Mouse (Mus musculus): ENCODE measurements around the gene Rnpepl1. TPM values are rescaled to one million over a fixed set of nuclear protein-coding genes. Genes with fewer than 3 reads are reported as not detected.

The Rnpepl1 gene
- polyA plus RNA-seq (2015; fragmentation: Nextera tagmentation; extraction: Ambion mirVana) = 53.9 and 56.2 TPM in 2 replicates

DNA sequence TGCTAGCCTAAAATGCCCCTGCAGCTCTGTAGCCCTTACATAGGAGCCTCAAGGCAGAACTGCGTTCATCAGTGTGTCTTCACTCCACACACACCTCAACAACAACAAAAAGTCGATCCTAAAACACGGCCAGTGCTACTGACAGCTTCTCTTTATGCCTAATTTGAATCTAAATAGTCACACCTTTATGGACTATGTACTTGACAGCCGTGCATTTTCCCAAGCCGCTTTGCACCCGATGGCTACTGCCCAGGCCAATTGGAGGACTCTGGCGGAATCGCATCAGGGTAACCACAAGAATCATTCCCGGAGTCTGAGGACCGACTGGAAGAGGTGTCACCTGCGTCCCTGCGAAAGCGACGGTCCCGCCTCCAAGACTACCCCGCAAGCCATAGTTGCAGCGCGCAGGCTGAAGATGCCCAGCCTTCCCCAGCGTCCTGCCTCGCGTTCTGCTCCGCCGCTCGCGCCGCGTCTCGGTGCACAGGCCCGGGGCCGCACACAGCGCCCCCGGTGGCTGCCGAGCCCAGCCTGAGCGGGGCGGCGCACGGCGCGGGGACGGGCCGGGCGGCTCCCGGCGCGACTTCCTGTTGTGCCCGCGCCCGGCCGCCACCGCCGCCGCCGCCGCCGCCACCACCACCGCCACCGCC is at the start of gene Rnpepl1:
Rnpepl1 (plus strand) TSS at position 545 of the 647 bp plus-strand sequence.
- DNase-seq (ENCODE audit: low spot score) = peak; percentile 84

GRCm38 (mm10) chr1:92861503-92861902 is 49.1 kb upstream of the Rnpepl1 start:
- no peak for DNase-seq (ENCODE audit: low spot score)

DNA sequence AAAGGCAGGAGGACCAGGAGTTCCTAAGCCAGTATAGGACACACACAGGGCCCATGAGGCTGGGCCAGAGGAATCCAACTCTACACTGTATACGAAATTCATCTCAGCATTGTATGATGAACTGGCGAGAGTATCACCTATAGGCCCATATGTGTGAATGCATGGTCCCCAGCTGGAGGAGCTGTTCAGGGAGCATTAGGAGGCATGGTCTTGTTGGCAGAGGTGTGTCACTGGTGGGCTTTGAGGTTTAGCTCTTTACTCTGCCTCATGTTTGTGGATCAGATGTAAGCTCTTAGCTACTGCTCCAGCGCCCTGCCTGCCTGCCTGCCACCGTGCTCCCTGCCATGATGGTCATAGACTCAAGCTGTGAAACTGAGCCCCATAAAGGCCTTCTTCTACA is 47.3 kb upstream of the Rnpepl1 start:
- no peak for DNase-seq (ENCODE audit: low spot score)

DNA sequence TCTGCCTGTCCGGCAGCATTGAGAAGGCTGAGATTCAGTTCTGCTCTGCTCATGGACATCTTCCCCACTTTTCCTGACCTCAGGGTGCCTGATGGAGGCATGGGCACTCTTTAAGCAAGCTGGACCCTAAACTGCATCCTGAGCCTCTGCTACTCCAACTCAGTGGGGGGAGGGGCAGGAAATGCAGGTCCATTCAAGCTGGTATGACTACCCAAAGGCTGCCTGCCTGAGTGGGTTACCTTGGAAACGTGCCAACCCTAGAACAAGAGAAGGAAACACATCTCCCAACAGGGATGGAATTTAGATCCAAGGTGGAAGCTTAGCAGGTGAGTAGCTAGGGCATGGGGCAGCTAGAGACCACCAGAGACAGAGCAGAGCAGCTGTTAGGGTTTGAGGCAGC is 44.4 kb upstream of the Rnpepl1 start:
- no peak for DNase-seq (ENCODE audit: low spot score)

DNA sequence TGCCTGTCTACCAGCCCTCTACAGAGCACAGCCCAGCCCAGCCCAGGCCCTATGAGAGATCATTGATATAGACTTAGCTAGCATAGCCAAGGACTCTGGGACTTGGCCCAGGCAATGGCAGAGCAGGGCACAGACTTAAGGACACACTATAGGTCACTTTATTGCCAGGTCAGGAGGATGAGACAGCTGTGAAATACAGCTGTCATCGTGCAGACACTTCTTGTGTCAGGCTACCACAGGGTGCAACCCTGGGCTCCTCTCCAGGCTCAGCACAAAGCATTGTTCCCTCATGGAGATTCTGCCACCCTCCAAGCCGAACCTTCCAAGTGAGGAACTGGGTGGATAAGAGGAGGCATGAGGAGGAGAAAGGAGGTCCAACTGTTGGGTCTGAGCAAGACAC is 40.6 kb upstream of the Rnpepl1 start:
- no peak for DNase-seq (ENCODE audit: low spot score)

DNA sequence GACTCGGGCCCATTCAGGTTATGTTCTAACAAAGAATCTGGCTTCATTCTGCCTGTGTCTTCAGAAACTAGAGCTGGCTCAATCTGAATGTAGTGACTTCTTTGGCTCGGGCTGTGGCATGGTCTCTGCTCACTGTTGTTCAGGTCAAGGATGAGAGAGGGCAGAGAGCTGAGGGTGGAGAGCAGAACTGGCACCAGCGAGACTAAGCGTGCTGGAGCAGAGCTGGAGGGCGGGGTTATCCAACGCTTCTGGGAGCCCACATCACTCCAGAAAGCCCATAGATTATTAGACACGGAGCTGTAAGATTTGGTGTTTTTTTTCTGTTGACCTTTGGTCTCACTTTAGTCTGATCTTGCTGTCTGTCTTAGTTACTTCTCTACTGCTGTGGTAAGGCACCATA is 37.9 kb upstream of the Rnpepl1 start:
- no peak for DNase-seq (ENCODE audit: low spot score)

GRCm38 (mm10) chr1:92874011-92874410 is 36.6 kb upstream of the Rnpepl1 start:
- DNase-seq (ENCODE audit: low spot score) = no peak

GRCm38 (mm10) chr1:92875360-92876111 is 35.0 kb upstream of the Rnpepl1 start:
- DNase-seq (ENCODE audit: low spot score) = no peak

DNA sequence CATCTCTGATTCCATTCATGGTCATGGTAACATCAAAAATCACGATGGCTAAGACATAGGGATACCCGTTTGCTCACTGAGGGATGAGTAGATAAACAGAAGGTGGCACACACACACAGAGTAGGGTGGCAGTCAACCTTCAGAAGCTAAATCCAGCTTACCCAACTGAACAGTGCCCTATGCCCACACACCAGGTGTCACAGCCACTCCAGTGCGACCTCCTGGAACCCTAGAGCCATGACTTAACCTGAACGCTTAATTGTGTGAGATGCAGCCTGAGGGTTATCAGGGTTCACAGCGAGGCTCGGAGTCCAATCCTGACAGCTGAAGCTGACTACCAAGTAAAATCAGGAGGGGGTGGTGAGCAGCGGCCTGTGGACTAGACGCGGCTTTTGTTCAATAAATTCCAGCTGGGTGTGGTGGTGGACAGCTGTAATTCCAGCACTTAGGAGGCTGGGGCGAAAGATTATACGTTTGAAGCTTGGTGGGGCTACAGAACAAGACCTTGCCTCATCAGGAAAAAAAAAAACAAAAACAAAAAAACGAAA is 33.1 kb upstream of the Rnpepl1 start:
- no peak for DNase-seq (ENCODE audit: low spot score)

- no peak for DNase-seq (ENCODE audit: low spot score)
Measured at GRCm38 (mm10) chr1:92878066-92878741, 32.4 kb upstream of the Rnpepl1 start.

GRCm38 (mm10) chr1:92879266-92879665 is 31.3 kb upstream of the Rnpepl1 start:
- no peak for DNase-seq (ENCODE audit: low spot score)

GRCm38 (mm10) chr1:92880101-92880500 is 30.5 kb upstream of the Rnpepl1 start:
- no peak for DNase-seq (ENCODE audit: low spot score)

- DNase-seq (ENCODE audit: low spot score) = no peak
Measured at GRCm38 (mm10) chr1:92881982-92882381, 28.6 kb upstream of the Rnpepl1 start.

GRCm38 (mm10) chr1:92888901-92889655 is 21.5 kb upstream of the Rnpepl1 start:
- no peak for DNase-seq (ENCODE audit: low spot score)

DNA sequence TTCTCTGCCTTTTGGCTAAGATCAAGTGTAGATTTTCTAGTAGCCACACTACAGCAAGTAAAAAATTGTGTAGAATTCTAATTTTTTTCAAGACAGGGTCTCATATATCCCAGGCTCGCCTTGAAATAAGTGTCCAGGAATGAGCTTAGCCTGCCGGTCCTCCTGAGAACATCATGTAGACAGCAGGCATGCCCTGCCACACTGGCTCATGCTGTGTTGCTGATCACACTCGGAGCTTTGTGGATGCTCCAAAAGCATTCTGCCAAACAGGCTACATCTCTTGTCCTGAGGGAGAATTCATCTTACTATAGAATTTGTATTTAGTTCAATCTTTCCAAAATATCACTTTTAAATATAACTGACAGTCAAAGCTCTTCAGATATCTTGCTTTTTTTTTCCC is 17.8 kb upstream of the Rnpepl1 start:
- DNase-seq (ENCODE audit: low spot score) = no peak

DNA sequence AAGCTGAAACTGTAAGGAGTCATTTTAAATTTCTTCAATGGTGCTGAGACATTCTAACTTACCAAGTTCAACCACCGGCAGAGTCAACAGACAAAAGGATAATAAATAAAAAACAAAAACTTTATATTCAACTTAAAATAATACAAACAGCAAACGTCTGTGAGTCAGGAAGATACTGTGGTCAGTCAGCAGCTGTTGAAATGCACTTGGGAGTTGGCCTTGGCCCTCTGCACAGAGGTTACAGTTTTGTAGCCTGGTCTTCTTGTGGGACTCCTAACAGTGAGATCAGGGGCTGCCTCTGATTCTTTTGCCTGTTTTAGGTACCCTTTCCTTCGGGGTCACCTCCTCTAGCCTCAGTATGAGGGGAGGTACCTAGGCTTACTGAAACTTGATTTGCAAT is 16.7 kb upstream of the Rnpepl1 start:
- DNase-seq (ENCODE audit: low spot score) = no peak

- DNase-seq (ENCODE audit: low spot score) = peak; percentile 78
Measured at GRCm38 (mm10) chr1:92895089-92895488, 15.5 kb upstream of the Rnpepl1 start.

- peak; percentile 47 for DNase-seq (ENCODE audit: low spot score)
Measured at GRCm38 (mm10) chr1:92902786-92903185, 7.8 kb upstream of the Rnpepl1 start, which contains the start of gene Ankmy1. Gene Ankmy1 (minus strand): TSS chr1:92902906.

DNA sequence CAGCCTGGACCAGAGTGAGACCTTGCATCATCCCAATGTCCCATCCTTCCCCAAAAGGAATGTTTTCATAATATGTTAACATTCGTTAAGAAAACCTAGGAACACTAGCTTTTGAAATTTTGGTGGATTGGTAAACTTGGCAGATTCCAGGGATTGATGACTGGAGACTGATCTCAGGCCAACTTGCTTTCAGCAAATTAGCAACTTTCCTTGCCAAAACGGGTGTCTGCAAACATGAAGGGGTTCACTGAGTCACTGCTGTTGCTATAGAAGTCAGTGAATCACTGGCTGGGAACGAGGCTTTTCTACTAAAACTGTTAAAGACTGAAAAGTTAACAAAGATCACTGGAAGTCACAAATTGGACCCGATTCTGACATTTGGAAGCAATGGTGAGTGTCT is 7.0 kb upstream of the Rnpepl1 start:
- DNase-seq (ENCODE audit: low spot score) = no peak

DNA sequence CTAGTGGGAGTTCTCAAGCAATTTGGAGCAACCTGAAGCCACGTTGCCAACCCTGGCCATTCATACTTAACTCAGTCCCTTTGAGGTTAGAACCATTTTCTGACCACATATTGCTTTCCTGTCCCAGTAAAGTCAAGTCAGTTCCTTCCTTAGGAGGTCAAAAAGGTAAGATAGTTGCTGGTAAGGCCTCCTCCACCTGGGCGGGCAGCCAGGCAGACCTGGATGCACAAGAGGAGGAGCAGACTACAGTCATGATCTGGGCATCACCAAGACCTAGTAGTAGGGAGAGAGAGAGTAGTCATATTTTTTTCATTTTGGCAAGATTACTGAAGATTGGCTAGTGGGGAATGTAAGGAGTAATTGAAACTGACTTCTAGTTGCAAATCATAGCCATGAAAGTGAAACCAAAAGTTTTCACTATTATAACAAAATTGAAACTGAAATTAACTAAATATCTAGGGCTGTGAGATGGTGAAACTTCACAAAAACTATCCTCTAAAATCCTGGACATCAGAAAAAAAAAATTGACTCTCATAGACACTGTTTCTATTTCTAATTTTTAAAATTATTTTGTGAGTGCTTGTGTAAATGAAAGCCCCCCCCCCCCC is 4.8 kb upstream of the Rnpepl1 start:
- no peak for DNase-seq (ENCODE audit: low spot score)
